9 mouse cellular contexts compared by ENCODE assay signal in the genomic region with DNA sequence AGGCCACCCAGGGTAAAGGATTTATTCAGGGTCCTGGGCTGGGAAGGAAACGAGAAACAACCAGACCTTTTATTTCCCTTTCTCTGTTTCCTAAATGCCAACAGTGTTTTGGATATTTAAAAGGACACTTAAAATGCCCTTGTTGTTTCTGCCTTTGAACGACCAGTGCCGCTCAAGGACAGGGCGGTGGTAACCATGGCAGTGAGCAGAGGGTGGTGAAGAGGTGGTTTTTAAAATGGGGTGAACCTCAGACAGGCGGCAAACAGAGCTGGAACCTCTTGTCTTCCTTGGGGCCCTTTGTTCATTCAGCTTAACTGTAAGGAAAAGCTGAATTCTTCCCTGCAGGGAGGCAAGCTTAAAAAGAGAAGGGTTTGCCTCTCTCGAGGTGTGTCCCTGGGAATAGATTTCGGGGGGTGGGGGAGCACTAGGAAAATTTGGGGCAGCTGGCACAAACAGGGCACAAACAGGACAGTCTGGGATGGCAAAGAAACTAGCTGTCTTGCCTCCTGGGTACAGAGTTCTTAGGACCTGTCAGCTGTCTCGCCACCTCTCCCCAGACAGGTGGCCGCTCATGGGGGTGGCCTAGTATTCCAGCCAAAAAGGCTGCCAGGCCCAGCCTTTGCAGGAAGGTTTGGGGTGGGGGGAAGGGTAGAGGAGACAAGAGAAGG. TPM values are rescaled to one million over a fixed set of nuclear protein-coding genes. Genes with fewer than 3 reads are reported as not detected.
DNase-seq lines count a peak whose midpoint lies in the region; ATAC-seq lines count a peak whose summit lies in the region.
"Had no signal": no experiment of that assay in that cellular context is flagged by ENCODE, and none has a peak within 500 bp of the region (broad histone marks: within the 10 kb centered on the region; RNA-seq: fewer than 3 reads in every experiment).

No protein-coding gene starts in this region.

- 12% methylated on average over 9 of the region's 9 CpGs for WGBS in hindbrain, embryonic 16.5 days
- WGBS in midbrain, embryonic 12.5 days = 3% methylated on average over 9 of the region's 9 CpGs

- H3K9ac ChIP-seq in hindbrain, embryonic 16.5 days (ENCODE audit: low read depth, low read length) = no peak overlapping the region
- no peak overlapping the region for H3K9ac ChIP-seq in midbrain, embryonic 12.5 days (replicated peaks)
- H3K9ac ChIP-seq: liver, embryonic 14.5 days had no signal

- peaks cover 28% of the 10 kb centered on the region for H3K4me1 ChIP-seq in hindbrain, embryonic 16.5 days (ENCODE audit: control insufficient read depth, insufficient read depth, low read depth, low read length)
- H3K4me1 ChIP-seq in midbrain, embryonic 12.5 days = peaks cover 38% of the 10 kb centered on the region

- no peak overlapping the region; the same call in 1 of the 2 replicates for H3K4me3 ChIP-seq in hindbrain, embryonic 16.5 days (ENCODE audit: low read length)
- H3K4me3 ChIP-seq in midbrain, embryonic 12.5 days = peak overlapping the region; percentile 43; the same call in 1 of the 2 replicates

- no peak overlapping the region for H3K27ac ChIP-seq in hindbrain, embryonic 16.5 days (ENCODE audit: low read depth, low read length)
- H3K27ac ChIP-seq in midbrain, embryonic 12.5 days (replicated peaks) = no peak overlapping the region
- H3K27ac ChIP-seq: liver, embryonic 14.5 days had no signal

- no peaks in the 10 kb centered on the region for H3K9me3 ChIP-seq in hindbrain, embryonic 16.5 days (ENCODE audit: control insufficient read depth, low read length)
- no peaks in the 10 kb centered on the region for H3K9me3 ChIP-seq in midbrain, embryonic 12.5 days

- no peaks in the 10 kb centered on the region for H3K36me3 ChIP-seq in hindbrain, embryonic 16.5 days (ENCODE audit: control insufficient read depth, insufficient read depth, low read length)
- no peaks in the 10 kb centered on the region for H3K36me3 ChIP-seq in midbrain, embryonic 12.5 days

- ATAC-seq in frontal cortex, adult (ENCODE audit: low TSS enrichment) = peak; percentile 2; the same call in 1 of the 2 replicates
- ATAC-seq in hindbrain, embryonic 16.5 days = peak; percentile 10; the same call in 1 of the 2 replicates
- ATAC-seq in midbrain, embryonic 12.5 days (ENCODE audit: low FRiP score, low read depth) = peak; percentile 16; the same call in 1 of the 2 replicates

- DNase-seq in frontal cortex, postnatal 25 days (ENCODE audit: low spot score in 2 of 2) = no peak
- peak; percentile 18 for DNase-seq in right cerebral cortex, postnatal 14 days
- no peak for DNase-seq in right cerebral cortex, adult 2 months (ENCODE audit: low spot score in 2 of 2)
- DNase-seq in urinary bladder, postnatal 25 days (ENCODE audit: low spot score) = no peak
- no peak for DNase-seq in spleen, adult 18-20 months

- peak overlapping the region; percentile 97 for H3K4me2 ChIP-seq in hindbrain, embryonic 16.5 days (ENCODE audit: low read length)
- H3K4me2 ChIP-seq in midbrain, embryonic 12.5 days (replicated peaks) = peak overlapping the region; percentile 82

- peaks cover 32% of the 10 kb centered on the region for H3K27me3 ChIP-seq in hindbrain, embryonic 16.5 days (replicated peaks; ENCODE audit: control insufficient read depth, insufficient read depth, low read length)
- peaks cover 72% of the 10 kb centered on the region for H3K27me3 ChIP-seq in midbrain, embryonic 12.5 days

RNA-seq across cellular contexts. Expression of gene Klf9, which starts 7.5 kb away (rescaled TPM):
- 3.8 and 4.9 TPM in 2 replicates for polyA plus RNA-seq in hindbrain, embryonic 16.5 days (2015; fragmentation: Nextera tagmentation; extraction: Ambion mirVana)
- polyA plus RNA-seq in midbrain, embryonic 12.5 days (2016; fragmentation: Nextera tagmentation; extraction: Ambion mirVana) = 0.80 and 1.1 TPM in 2 replicates
